Mouse (Mus musculus) heart, postnatal 10 days (tissue): ENCODE results near the gene Clcn6. TPM values are rescaled to one million over a fixed set of nuclear protein-coding genes. Genes with fewer than 3 reads are reported as not detected.
"Not testable (repeated sequence)": the region's sequence is repeated elsewhere in the genome, so short reads cannot be mapped to it uniquely, and the experiment has no call there.

ENCODE experiments used
- DNase-seq, 2 experiments: peaks; one replicate each; pipeline ENCODE4 v3.0.0; 2021
- intact Hi-C: fragments of 180-260 bp; cut with DNase I; formaldehyde crosslinking; loops from one replicate; pipeline ENCODE4 v1.15.1; 2025
- total RNA-seq, 2 experiments: library from RNA; stranded (reverse); gene quantifications; 2 replicates each; pipeline ENCODE4 v1.2.3; 2021

The Clcn6 gene
- total RNA-seq, 2 experiments from 2014 or later = 11.0 to 14.6 TPM

DNA sequence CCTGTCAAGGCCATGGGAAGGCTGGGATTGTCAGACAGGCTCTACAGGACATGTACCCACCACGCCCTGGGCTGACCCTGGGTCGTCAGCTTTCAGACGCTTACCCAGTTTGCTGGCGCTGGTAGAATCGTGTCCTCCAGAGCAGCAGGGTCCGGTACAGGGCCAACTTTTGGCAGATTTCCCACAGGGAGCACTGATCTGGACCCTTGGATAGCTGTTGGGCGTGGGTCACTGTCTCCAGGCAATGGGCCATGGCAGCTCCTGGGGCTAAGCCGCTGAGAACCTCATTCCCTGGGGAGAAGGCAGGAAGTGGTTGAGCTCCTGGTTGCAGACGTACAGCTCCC is 27.8 kb upstream of the Clcn6 start:
- peak; percentile 58 to 66 for DNase-seq
- intact Hi-C loops = no loop called here

GRCm38 (mm10) chr4:148065702-148066400 is 27.2 kb upstream of the Clcn6 start:
- peak in 1 of 2 experiments; percentile 46 for DNase-seq
- intact Hi-C loops = no loop called here

- no peak for DNase-seq
- intact Hi-C loops = no loop called here
Measured at GRCm38 (mm10) chr4:148061086-148061480, 22.5 kb upstream of the Clcn6 start.

- peak; percentile 52 to 65 for DNase-seq
- intact Hi-C loops = no loop called here
Measured at GRCm38 (mm10) chr4:148060120-148061085, 21.8 kb upstream of the Clcn6 start.

- intact Hi-C loops = no loop called here
- DNase-seq = no peak
Measured at GRCm38 (mm10) chr4:148058993-148059392, 20.4 kb upstream of the Clcn6 start.

- no peak for DNase-seq
- intact Hi-C loops = no loop called here
Measured at GRCm38 (mm10) chr4:148058218-148058819, 19.7 kb upstream of the Clcn6 start.

DNA sequence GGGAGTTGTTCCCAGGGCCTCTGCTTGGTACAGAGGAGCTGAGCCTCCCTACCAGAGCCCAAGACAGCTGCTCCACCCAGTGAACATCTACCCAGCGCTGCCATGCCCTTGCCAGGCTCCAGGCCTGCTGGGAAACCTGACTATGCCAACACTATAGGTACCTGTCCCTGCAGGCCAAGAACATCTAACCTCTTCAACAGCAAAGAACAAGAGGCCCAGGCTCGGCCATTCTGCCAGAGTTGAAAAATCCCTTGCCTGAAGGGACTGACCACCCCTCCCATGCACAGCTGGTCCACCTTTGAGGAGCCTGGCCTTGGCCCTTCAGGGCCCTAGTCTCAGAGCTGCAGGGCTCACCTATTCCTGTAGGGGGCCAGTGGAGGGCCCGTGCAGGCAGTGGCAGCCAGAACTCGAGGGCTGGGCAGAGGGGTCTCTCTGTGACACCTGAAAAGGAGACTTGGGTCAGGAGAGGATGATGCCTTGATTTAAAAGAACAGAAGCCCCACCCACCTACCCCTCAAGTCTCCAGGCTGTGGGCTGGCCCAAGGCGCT is 19.1 kb upstream of the Clcn6 start:
- intact Hi-C loops = no loop called here
- DNase-seq = no peak

- intact Hi-C loops = no loop called here
- DNase-seq = peak; percentile 85 to 89
Measured at GRCm38 (mm10) chr4:148056801-148057200, 18.2 kb upstream of the Clcn6 start.

- intact Hi-C loops = no loop called here
- peak; percentile 39 to 53 for DNase-seq
Measured at GRCm38 (mm10) chr4:148056246-148056645, 17.6 kb upstream of the Clcn6 start.

DNA sequence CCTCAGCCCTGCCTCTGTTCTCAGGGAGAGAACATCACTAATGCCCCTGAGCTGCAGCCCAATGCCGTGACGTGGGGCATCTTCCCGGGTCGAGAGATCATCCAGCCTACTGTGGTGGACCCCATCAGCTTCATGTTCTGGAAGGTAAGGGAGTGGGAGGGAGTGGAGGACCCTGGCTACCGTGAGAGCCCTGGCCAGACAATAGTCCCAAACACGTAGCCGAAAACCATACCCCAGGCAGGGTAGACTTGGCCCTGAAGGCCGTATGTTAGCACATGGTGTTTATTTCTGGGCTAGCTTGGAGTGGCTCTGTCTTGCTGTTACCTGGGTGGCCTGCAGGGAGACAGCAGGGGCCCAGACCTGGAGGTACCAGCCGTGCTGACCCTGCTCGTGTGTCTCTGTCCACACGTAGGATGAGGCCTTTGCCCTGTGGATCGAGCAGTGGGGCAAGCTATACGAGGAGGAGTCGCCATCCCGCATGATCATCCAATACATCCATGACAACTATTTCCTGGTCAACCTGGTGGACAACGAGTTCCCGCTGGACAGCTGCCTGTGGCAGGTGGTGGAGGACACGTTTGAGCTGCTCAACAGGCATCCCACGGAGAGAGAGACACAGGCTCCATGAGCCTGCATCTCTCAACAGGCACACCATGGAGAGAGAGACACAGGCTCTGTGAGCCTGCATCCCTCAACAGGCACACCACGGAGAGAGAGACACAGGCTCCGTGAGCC is 16.5 kb upstream of the Clcn6 start:
- intact Hi-C loops = no loop called here
- DNase-seq = no peak

DNA sequence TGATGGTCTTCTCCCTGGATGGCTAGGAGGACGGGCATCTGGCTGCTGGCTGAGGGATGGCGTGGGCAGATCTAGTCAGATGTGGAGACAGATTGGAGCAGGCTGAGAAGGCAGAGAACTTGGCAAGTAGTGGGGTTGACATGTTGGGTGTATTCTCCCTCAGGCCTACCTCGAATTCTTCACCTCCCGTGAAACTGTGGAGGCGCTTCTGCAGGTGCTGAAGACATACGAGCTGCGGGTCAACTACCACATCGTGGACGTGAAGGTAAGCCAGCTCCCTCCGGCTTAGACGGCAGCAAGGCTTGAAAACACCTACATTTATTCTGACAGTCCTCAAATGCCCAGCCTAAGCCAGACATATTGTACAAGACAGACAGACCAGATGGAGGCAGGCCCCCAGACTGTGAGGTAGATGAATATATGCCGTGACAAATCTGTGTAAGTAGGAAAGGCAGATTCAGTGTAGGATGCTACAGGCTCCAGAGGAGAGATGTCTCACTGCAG is 14.8 kb upstream of the Clcn6 start:
- intact Hi-C loops = no loop called here
- no peak for DNase-seq

GRCm38 (mm10) chr4:148052976-148053375 is 14.4 kb upstream of the Clcn6 start:
- no peak for DNase-seq
- intact Hi-C loops = no loop called here

GRCm38 (mm10) chr4:148051886-148052285 is 13.3 kb upstream of the Clcn6 start:
- DNase-seq = no peak
- intact Hi-C loops = no loop called here

DNA sequence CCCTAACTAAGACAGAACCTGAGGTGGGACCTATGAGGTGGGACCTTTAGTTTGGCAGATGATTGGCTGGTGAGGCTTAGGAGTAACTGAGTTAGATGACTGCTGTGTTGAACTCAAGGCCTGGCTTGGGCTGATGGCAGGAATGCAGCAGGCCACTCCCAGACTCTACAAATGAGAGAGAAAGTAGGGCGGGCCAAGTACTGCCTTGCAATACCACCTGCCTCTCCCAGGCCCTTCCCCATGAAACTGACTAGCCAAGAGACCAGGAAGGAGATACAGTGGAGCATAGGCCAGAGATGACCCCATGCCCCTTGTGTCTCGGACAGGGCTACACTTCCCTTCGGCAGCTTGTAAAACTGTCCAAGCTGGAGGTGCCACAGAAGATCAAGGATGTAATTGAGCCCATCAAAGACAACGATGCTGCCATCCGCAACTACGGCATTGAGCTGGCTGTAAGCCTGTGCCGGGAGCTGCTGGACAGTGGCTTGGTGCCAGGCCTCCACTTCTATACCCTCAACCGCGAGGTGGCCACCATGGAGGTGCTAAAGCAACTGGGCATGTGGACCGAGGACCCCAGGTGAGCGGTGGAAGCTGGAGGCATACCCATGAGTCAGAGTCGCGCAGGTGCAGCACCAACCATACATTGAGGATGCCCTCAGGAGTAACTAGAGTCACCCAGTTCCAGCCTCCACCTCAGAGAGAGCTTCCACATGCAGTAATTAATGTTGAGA is 12.6 kb upstream of the Clcn6 start:
- intact Hi-C loops = no loop called here
- no peak for DNase-seq

GRCm38 (mm10) chr4:148050396-148050914 is 11.8 kb upstream of the Clcn6 start:
- DNase-seq, intact Hi-C loops: not testable (repeated sequence)

DNA sequence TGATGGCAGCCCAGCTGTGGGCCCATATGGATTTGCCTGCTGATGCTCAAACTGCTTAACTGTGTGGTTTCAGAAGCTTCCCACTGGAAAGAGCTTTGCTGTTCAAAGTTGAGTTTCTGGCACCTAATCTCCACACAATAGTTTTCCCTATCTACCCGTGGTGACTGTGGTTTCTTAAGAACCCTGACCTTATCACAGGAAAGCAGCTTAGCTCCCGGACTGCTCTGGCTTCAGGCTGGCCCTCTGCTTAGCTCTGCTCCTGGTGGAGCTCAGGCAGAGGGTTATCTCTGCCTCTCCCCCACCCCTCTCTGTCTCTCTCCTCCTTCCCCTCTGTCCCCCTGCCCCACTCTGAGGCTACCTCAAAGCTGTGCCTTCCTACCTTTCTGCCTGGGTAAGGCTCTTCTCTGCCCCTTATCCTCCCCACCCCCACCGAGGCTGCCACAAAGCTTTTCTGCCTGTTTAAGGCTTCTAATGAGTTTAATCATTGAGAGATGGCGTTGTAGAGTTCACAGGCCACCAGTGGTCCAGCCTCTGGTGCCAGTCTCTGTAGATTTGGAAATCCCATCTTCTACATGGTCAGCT is 7.9 kb upstream of the Clcn6 start:
- no peak for DNase-seq
- intact Hi-C loops = no loop called here

DNA sequence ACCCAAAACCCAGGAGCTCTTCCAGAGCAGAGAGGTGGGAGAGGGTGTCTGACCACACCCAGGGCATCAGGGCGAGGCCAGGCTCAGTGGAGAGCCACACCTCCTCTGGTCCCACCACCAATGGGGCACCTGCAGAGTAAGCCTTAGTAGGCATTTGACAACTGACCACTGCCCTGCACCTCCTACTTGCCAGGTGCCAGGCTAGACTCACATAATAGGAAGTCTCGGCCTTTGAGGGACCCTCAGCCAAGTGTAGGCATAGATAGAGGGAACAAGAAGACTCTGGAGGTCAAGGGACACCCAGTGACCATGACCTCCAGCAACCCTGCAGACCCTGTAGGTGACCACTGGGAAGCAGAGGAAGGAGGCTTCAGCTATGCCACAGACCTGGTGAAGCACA is 5.5 kb upstream of the Clcn6 start:
- intact Hi-C loops = no loop called here
- DNase-seq = no peak

GRCm38 (mm10) chr4:148043327-148043726 is 4.7 kb upstream of the Clcn6 start:
- intact Hi-C loops, DNase-seq: not testable (repeated sequence)

DNA sequence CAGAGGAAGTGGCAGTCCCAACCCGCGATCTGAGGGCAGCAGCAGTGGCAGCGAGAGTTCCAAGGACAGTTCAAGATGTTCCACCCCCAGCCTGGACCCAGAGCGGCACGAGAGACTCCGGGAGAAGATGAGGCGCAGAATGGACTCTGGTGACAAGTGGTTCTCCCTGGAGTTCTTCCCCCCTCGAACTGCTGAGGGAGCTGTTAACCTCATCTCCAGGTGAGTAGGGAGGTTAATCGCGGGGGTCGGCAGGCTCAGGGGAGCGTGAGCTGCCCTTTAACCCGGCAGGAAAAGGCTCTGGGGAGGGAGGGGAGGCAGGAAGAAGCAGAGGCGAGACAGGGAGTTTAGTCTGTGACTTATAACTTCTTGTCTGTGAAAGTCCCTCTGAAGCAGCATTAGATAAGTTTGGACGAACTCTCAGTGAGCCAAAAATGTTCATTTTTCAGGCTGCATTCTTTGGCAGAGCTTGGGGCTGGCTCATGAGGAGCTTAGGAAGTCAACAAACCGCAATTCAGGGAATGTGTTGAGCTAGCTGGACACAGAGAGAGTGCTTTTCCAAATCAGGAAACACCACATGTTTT is 3.1 kb upstream of the Clcn6 start:
- intact Hi-C loops = no loop called here
- peak; percentile 69 for DNase-seq
